Mouse (Mus musculus) heart, adult 8-10 months (tissue): ENCODE results near the gene Nol10. TPM values are rescaled to one million over a fixed set of nuclear protein-coding genes. Genes with fewer than 3 reads are reported as not detected.
A peak's percentile ranks its signal among the peaks of the same experiment; 100 is the strongest.

Source experiments
- DNase-seq: peaks from one replicate; pipeline ENCODE4 v3.0.0; 2022; ENCODE audit warnings: low spot score
- total RNA-seq, 4 experiments: library from RNA; stranded (reverse); gene quantifications; 2 replicates each; pipeline ENCODE4 v1.2.4; 2022

Nol10 gene
- total RNA-seq, 4 experiments from 2014 or later = 7.1 to 8.4 (median 7.6) TPM

GRCm38 (mm10) chr12:17360650-17361049 is 12.4 kb downstream of the Nol10 start:
- no peak for DNase-seq

GRCm38 (mm10) chr12:17362316-17362715 is 14.1 kb downstream of the Nol10 start:
- no peak for DNase-seq

GRCm38 (mm10) chr12:17366981-17367380 is 18.7 kb downstream of the Nol10 start:
- peak; percentile 24 for DNase-seq

GRCm38 (mm10) chr12:17369111-17369510 is 20.9 kb downstream of the Nol10 start:
- no peak for DNase-seq

- no peak for DNase-seq
Observed at GRCm38 (mm10) chr12:17369551-17370325, 21.5 kb downstream of the Nol10 start.

GRCm38 (mm10) chr12:17371589-17372235 is 23.5 kb downstream of the Nol10 start:
- DNase-seq = no peak

GRCm38 (mm10) chr12:17372696-17373095 is 24.4 kb downstream of the Nol10 start:
- DNase-seq = no peak

GRCm38 (mm10) chr12:17373470-17373975 is 25.3 kb downstream of the Nol10 start:
- no peak for DNase-seq

- no peak for DNase-seq
Observed at GRCm38 (mm10) chr12:17375243-17375642, 27.0 kb downstream of the Nol10 start.

- no peak for DNase-seq
Observed at GRCm38 (mm10) chr12:17376521-17376920, 28.3 kb downstream of the Nol10 start.

GRCm38 (mm10) chr12:17380991-17381390 is 32.7 kb downstream of the Nol10 start:
- DNase-seq = no peak

- no peak for DNase-seq
Observed at GRCm38 (mm10) chr12:17382759-17383158, 34.5 kb downstream of the Nol10 start.

GRCm38 (mm10) chr12:17386896-17387295 is 38.6 kb downstream of the Nol10 start:
- no peak for DNase-seq

- no peak for DNase-seq
Observed at GRCm38 (mm10) chr12:17387332-17388135, 39.3 kb downstream of the Nol10 start.

GRCm38 (mm10) chr12:17388136-17388437 is 39.8 kb downstream of the Nol10 start:
- no peak for DNase-seq

- DNase-seq = peak; percentile 24
Observed at GRCm38 (mm10) chr12:17390036-17390435, 41.8 kb downstream of the Nol10 start.

- peak; percentile 24 for DNase-seq
Observed at GRCm38 (mm10) chr12:17390510-17390909, 42.3 kb downstream of the Nol10 start.

- DNase-seq = no peak
Observed at GRCm38 (mm10) chr12:17393148-17393547, 44.9 kb downstream of the Nol10 start.

- no peak for DNase-seq
Observed at GRCm38 (mm10) chr12:17397150-17397549, 48.9 kb downstream of the Nol10 start.

GRCm38 (mm10) chr12:17401419-17401818 is 53.2 kb downstream of the Nol10 start:
- DNase-seq = no peak

GRCm38 (mm10) chr12:17402116-17402515 is 53.9 kb downstream of the Nol10 start:
- DNase-seq = no peak

GRCm38 (mm10) chr12:17403998-17404397 is 55.7 kb downstream of the Nol10 start:
- no peak for DNase-seq
